Mouse (Mus musculus) hindlimb bud, embryonic 11.5 days (tissue): ENCODE data around the gene Esp1.
"Not testable (repeated sequence)": the region's sequence is repeated elsewhere in the genome, so short reads cannot be mapped to it uniquely, and the experiment has no call there.

Experiments
- DNase-seq: peaks from one replicate; pipeline ENCODE4 v3.0.0-alpha.2; 2012; ENCODE audit warnings: low read depth, low spot score; ENCODE audit errors: extremely low spot score

Gene Esp1

DNA sequence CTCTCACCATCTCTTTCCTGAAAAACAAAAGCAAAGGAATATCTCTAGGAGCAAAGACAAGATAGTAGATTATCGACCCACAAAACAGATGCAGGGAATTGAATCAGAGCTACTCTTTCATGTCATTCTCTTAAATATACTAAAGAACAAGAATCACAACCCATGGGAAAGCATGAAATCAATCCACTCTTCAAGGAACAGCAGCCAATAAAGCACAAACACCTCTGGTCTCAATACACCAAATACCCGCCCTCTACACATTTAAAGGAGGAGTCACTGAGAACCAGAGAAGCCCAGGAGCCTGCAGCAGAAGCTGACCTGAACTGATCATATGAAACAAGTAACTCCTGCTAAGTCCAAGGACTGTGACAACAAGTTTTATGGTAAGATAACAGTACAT lies at the start of gene Esp1:
Gene Esp1 (plus strand): TSS at position 301 of the 400 bp plus-strand sequence.
- no peak for DNase-seq

DNA sequence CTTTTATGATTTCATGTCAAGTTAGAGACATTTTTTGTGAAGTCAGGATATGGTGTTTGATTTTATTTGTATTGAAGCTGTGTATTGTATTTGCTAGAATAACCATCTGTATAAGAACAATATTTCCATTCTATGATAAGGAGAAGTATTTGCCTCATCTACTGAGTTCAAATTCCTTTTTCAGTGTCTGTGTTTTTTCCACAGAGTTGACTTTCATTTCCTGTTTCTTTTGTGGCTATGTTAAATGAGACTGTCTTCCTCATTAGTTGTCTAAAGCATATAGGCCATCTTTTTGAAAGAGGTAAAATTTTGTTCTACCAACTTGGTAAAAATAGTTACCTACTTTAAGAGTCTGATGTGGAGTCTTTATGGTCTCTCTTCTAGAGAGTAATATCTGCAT lies 10.6 kb upstream of the Esp1 start:
- DNase-seq = no peak

DNA sequence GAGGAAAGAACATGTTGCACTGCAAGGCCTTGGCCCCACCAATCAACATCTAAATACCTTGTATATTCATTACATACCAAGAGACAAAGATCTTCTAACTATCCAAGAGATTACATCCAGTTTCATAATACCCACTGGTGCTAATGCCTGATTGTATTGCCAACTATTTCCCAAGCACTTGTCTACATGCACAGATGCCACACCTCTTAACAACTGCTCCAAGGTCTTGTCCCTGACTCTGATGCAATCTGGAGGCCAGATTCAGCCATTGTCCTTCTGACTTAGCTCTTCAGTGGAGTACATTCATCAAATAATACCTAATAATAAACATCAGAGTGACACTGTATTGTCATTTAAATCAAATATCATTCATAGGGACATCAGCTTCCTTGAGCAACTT lies 9.9 kb upstream of the Esp1 start:
- not testable (repeated sequence) for DNase-seq

- no peak for DNase-seq
These were observed 4.4 kb downstream of the Esp1 start for GRCm38 (mm10) chr17:40731296-40731695.

DNA sequence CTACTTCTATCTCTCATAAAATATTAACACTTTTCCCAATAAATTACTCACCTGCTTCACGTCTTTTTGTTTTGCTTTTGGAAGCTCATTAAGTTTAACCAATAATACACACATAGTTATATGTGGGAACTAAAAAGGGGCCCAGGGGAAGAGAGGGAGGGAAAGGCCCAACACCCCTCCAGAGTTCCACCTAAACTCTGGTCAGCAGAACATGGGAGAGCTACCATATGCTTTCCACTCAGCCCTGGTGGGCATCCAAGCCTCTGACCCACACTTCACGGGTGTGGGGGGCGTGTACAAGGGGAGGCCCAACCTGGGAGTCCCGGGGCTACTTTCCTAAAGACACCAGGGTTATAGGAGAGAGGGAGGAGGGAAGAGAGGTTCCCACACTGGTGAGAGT lies 4.8 kb downstream of the Esp1 start:
- no peak for DNase-seq

DNA sequence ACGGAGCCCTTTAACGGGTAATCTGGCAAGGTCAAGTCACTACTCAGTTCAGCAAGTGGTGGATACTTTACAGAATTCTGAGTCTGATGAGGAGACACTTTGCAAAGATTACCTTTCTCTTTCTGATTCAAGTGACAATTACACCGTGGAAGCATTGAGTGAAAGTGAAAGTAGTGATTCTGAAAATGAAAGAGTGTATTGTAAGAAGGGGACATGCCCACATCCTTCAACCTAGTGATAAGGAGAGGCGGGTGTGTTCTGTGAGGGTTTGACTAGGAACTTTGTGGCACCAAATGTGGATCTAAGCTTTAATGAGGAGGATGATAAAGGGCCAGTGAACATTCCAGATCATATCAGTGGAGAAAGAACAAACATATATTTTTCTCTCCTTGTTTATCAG lies 36.7 kb downstream of the Esp1 start:
- no peak for DNase-seq

- DNase-seq = no peak
These were observed 40.2 kb downstream of the Esp1 start for GRCm38 (mm10) chr17:40767120-40767519.
